Mouse (Mus musculus) ES-E14 (cell line): ENCODE measurements at regions not wholly inside any gene's neighbourhood (a gene's known extent, or its start where the extent isn't known, plus 50 kb on each side); places are given as distances from the start of the nearest gene placed in this dataset.

Source experiments
- DNase-seq: peaks from one replicate; pipeline ENCODE4 v3.0.0-alpha.2; 2013; ENCODE audit warnings: low read depth, low spot score
- H3K27ac ChIP-seq: 2 replicates; pipeline ENCODE4 v1.5.1; 2012; ENCODE audit warnings: low read depth, mild to moderate bottlenecking, low read length, moderate library complexity, mixed read lengths; ENCODE audit not compliant: poor library complexity, insufficient read depth, severe bottlenecking
- H3K36me3 ChIP-seq: 2 replicates; pipeline ENCODE4 v1.6.1; 2012; ENCODE audit warnings: mild to moderate bottlenecking, low read length, moderate library complexity, mixed read lengths; ENCODE audit not compliant: control insufficient read depth, poor library complexity, insufficient read depth, severe bottlenecking
- H3K4me1 ChIP-seq, 2 experiments: fragments of 150-350 bp in 1 of 2; sonication (generic) in 1 of 2; 2 replicates each; pipeline ENCODE4 v1.6.1; 2012; ENCODE audit warnings: low read length in 2 of 2, mild to moderate bottlenecking in 1 of 2, mixed read lengths in 1 of 2; ENCODE audit not compliant: control insufficient read depth in 2 of 2, insufficient read depth in 2 of 2, poor library complexity in 1 of 2
- H3K4me3 ChIP-seq, 2 experiments: fragments of 150-350 bp in 1 of 2; sonication (generic) in 1 of 2; 2 replicates each; pipeline ENCODE4 v1.5.1; 2012; ENCODE audit warnings: low read length in 2 of 2, low read depth in 1 of 2, mild to moderate bottlenecking in 1 of 2, mixed read lengths in 1 of 2; ENCODE audit not compliant: insufficient read depth in 1 of 2, poor library complexity in 1 of 2, severe bottlenecking in 1 of 2
- H3K9ac ChIP-seq: 2 replicates; pipeline ENCODE4 v1.6.1; 2012; ENCODE audit warnings: low read depth, mild to moderate bottlenecking, low read length, mixed read lengths; ENCODE audit not compliant: poor library complexity, insufficient read depth, severe bottlenecking
- H3K9me3 ChIP-seq: fragments of 150-350 bp; sonication (generic); 2 replicates; pipeline ENCODE4 v1.6.1; 2012; ENCODE audit warnings: low read depth, mild to moderate bottlenecking, low read length; ENCODE audit not compliant: control insufficient read depth, insufficient read depth
- CHD2 ChIP-seq: IDR thresholded peaks from 2 replicates; pipeline ENCODE4 v1.6.1; 2014; ENCODE audit warnings: mild to moderate bottlenecking, low read depth, low read length, inconsistent platforms
- HCFC1 ChIP-seq: IDR thresholded peaks from 2 replicates; pipeline ENCODE4 v1.6.1; 2012; ENCODE audit warnings: low read length, inconsistent platforms, borderline replicate concordance; ENCODE audit not compliant: insufficient read depth
- MAFK ChIP-seq: IDR thresholded peaks from 2 replicates; pipeline ENCODE4 v1.6.1; 2014; ENCODE audit warnings: mild to moderate bottlenecking, low read depth, low read length, inconsistent platforms; ENCODE audit not compliant: insufficient read depth
- ZC3H11A ChIP-seq: IDR thresholded peaks from 2 replicates; pipeline ENCODE4 v1.6.1; 2012; ENCODE audit warnings: low read depth, mild to moderate bottlenecking, inconsistent platforms, low read length, borderline replicate concordance
- ZNF384 ChIP-seq: IDR thresholded peaks from 2 replicates; pipeline ENCODE4 v1.6.1; 2012; ENCODE audit warnings: low read depth, low read length, inconsistent platforms
- in situ Hi-C, 2 experiments: fragments of 600-800 bp; cut with MboI; formaldehyde crosslinking; loops; one replicate each; pipeline ENCODE4 v1.15.1; 2025; ENCODE audit warnings: low sequenced_read_pairs in 2 of 2, inconsistent platforms in 1 of 2; ENCODE audit not compliant: unreplicated experiment in 2 of 2

DNA sequence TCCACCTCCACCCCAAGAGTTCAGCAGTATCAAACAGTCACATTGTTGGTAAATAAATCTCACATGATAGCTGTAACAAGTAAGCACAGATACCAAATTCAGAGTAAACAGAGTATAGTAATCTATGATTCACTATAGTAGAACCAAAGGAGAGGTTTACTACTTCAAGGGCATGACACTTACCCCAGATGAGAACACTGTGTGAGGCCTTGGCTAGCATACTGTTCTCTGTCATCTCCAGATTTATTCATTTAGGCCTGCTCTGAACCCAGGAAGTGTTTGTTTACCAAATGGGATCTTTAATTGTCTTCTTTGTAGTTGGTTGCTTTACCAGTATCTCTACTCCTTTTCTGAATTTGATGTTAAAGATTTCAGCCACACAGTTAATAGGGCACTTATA, 151.8 kb upstream of the Kynu start:
- Histone ChIP-seq H3K36me3 (no peaks in the 10 kb centered on the region), H3K4me3 (no peak overlapping the region), H3K9me3 (no peaks in the 10 kb centered on the region), H3K9ac (no peak overlapping the region), H3K4me1 (no peaks in the 10 kb centered on the region), H3K27ac (no peak overlapping the region)
- in situ Hi-C loops, result no loop called here
- TF ChIP-seq CHD2, result no peak
- no peak for TF ChIP-seq ZNF384
- no peak for TF ChIP-seq ZC3H11A
- TF ChIP-seq HCFC1, result no peak
- TF ChIP-seq MAFK, result no peak
- DNase-seq, result no peak

DNA sequence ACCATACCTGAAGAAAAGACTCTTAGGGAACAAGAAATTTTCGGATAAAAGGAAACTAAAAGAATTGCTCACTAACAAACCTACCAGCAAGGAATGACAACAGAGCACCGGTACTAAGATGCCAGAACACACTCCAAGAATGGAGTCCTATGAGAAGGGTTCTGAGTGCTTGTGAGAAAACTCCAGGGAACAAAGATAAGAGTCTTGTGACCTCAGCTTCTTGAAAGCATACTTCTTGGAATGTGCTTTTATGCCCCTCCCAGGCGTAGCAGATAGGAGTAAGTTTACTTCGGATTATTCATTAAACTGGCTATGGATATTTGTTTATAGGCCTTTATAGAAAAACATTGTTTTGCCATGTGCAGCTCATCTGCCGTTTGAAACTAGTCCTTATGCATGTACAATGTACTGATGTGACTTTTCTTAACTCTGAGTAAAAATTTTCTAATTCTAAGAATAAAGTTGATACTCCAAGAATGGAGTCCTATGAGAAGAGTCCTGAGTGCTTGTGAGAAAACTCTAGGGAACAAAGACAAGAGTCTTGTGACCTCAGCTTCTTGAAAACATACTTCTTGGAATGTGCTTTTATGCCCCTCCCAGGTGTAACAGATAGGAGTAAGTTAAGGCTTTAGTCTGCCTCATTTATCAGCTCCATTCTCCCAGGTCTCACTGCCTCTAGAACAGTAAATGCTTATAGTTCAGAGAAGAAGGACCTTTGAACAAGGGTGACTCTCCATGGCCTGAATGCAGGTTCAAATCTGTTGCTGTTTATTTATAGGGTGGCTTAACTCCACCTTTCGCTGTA, 150.8 kb upstream of the Kynu start:
- H3K36me3 ChIP-seq, result no peaks in the 10 kb centered on the region
- H3K4me1 ChIP-seq, result no peaks in the 10 kb centered on the region
- no peak for DNase-seq
- H3K27ac ChIP-seq, result no peak overlapping the region
- H3K9me3 ChIP-seq, result no peaks in the 10 kb centered on the region
- no peak overlapping the region for H3K4me3 ChIP-seq
- TF ChIP-seq ZC3H11A, result no peak
- no peak for TF ChIP-seq CHD2
- TF ChIP-seq ZNF384, result no peak
- no peak overlapping the region for H3K9ac ChIP-seq
- in situ Hi-C loops, result no loop called here

DNA sequence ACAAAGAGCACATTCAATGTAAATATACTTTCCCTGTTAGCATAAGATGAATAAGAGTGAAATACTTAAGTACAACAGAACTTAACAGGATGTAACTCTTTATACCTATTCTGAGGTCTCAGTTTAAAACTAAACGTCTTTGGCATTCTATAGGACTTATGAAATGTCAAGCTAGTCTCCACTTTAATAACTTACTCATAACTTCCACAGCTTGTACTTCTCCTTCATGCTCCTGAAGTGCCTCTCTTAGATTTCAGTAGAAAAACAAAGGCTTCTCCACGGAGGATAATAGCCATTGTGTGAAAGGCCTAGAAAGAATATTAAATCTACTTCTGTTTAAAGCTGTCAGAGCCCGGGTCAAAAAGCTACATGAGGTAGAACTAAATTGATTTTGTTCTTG, 117.9 kb upstream of the Kynu start:
- Histone ChIP-seq H3K4me1 (no peaks in the 10 kb centered on the region), H3K9ac (no peak overlapping the region), H3K36me3 (no peaks in the 10 kb centered on the region), H3K4me3 (no peak overlapping the region), H3K27ac (no peak overlapping the region), H3K9me3 (no peaks in the 10 kb centered on the region)
- DNase-seq, result no peak
- TF ChIP-seq HCFC1 (no peak), ZC3H11A (no peak), CHD2 (no peak), MAFK (no peak)
- in situ Hi-C loops, result no loop called here

DNA sequence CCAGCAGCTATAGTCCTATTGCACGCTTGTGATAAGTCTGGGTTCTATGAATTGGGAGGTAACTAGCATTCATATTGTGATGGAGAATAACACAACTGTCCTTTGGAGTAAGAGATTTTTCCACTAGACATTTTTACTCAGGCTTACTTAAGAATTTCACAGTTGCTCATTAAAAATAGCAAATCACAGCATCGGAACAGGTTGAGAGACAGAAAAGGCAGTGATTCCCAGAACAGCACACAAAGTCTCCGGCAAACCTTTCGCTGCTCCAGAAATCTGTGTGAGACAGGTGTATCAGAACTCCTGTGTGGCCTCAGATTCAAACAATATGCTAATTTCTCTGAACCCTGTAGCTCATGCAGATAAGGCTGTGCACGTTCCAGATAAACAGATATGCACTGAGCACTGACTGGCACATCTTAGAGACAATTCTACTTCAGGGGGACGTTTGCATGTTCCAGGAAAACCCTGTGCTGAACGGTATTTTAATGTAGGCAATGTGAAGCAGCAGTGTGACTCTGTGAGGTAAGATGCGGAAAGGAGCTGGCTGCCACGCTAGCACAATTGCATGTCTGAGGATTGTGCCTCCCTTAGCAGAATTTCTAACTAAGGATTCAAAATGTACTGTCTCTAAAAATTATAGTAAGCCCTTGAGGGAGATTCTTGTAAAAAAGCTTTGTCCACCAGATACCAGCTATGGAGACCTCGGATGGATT, 99.8 kb upstream of the Kynu start:
- TF ChIP-seq CHD2 (no peak), HCFC1 (no peak), ZNF384 (no peak), MAFK (no peak), ZC3H11A (no peak)
- no peak overlapping the region for H3K4me3 ChIP-seq
- in situ Hi-C loops, result no loop called here
- no peak overlapping the region for H3K9ac ChIP-seq
- H3K27ac ChIP-seq, result no peak overlapping the region
- no peaks in the 10 kb centered on the region for H3K4me1 ChIP-seq
- no peaks in the 10 kb centered on the region for H3K9me3 ChIP-seq
- H3K36me3 ChIP-seq, result no peaks in the 10 kb centered on the region
- DNase-seq, result no peak
